Mouse (Mus musculus) heart, postnatal 14 days (tissue): ENCODE data around the gene Rabep2. TPM values are rescaled to one million over a fixed set of nuclear protein-coding genes. Genes with fewer than 3 reads are reported as not detected.

Source experiments
- DNase-seq, 2 experiments: peaks; one replicate each; pipeline ENCODE4 v3.0.0; 2021 to 2022
- intact Hi-C: fragments of 180-260 bp; cut with DNase I; formaldehyde crosslinking; loops from one replicate; pipeline ENCODE4 v1.15.1; 2025
- total RNA-seq, 2 experiments: library from RNA; stranded (reverse); gene quantifications; 2 replicates each; pipeline ENCODE4 v1.2.3; 2021

The Rabep2 gene
- total RNA-seq, 2 experiments from 2014 or later, result 7.7 TPM

DNA sequence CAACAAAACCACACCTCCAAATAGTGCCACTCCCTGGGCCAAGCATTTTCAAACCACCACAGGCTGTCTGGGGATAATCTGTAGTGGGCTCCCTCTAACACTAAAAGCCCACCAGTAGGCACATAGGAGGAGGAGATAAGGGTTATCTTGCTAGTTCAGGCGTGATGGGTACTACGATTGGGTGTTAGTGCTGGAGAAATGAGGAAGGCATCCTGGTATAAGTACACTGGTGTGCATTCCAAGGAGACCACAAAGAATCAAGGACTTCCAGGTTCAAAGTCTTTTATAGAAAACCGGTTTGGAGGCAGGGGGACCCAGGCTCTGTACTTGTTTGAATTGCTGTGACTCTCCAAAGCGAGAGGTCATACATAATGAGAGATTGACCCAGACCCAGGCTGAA is 405 bp upstream of the Rabep2 start:
- DNase-seq, result no peak
- intact Hi-C loops, result loop anchor here (2.0 kb wide), 1 partner anchor 29 kb away; no protein-coding TSS in a partner anchor

DNA sequence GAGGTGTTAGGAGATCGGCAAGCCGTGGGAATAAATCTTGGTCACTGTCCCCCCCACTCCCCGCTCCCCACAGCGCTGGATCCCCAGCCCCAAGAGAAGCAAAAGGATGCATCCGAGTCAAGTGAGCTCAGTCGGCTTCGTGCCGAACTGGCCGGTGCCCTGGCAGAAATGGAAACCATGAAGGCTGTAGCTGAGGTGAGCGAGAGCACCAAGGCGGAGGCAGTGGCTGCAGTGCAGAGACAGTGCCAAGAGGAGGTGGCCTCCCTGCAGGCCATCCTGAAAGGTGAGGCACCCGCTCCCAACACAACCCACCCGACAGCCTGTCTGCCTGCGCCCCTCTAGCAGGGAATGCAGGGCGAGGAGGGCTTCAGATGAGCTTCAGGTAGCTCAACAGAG is 942 bp downstream of the Rabep2 start:
- intact Hi-C loops, result loop anchor here (2.0 kb wide), 1 partner anchor 31 kb away; no protein-coding TSS in a partner anchor
- no peak for DNase-seq

DNA sequence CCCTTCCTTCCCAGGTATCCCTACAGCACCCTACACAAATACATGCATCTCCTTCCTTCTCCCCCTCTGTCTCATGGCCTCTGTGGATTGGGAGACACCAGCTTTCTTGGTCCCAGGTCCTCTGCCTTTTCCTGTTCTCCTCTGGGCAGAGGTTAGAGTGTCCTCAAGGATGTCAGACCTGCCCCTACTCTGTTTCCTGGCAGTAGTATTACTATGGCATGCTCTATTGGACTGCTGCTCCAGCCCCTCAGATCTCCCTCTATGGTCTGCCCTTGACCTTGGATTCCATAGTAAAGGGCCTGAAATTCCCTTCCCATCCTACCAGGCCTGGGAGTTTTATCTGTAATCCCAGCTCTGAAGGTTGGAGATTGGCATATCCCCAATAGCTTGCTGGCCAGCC is 1.6 kb downstream of the Rabep2 start:
- intact Hi-C loops, result no loop called here
- no peak for DNase-seq

DNA sequence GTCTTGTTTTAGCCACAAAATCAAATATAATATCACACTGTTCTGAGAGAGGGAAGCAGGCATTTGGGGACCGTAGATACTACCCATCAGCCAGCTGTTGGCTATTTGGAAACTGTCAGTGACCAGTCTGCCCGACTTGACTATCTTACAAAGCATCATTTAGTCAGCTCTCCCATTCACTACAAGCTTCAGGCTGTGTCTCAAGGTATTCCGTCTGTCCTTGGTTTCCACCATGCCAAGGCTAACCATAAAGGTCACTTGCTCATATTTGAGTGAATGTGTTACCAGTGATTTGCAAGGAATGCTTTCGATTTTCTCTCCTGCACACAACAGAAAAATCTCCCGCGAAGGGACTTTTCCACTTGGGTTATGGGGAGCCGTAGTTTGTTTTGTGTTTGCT is 6.2 kb downstream of the Rabep2 start:
- intact Hi-C loops, result loop anchor here (5.0 kb wide), 1 partner anchor 38 kb away; no protein-coding TSS in a partner anchor
- no peak for DNase-seq

DNA sequence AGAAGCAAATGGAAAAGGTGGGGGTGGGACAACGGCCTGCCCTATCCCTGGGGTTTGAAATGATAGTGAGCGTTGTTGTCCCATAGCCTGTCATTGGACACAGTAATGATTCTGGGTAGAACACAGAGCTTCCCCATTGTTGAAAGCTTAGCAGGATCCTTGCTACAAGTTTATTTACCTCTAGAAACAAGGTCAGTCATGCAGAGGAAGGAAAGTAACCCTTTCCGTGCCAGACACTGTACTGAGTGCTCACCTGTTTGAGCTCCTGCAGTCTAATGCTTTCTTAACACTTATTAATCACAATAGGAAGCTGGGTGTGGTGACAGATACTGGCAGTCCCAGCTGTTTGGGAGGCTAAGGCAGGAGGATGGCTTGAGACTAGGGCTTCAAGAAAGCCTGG is 7.2 kb downstream of the Rabep2 start:
- intact Hi-C loops, result loop anchor here (5.0 kb wide), 1 partner anchor 36 kb away; no protein-coding TSS in a partner anchor
- no peak for DNase-seq

DNA sequence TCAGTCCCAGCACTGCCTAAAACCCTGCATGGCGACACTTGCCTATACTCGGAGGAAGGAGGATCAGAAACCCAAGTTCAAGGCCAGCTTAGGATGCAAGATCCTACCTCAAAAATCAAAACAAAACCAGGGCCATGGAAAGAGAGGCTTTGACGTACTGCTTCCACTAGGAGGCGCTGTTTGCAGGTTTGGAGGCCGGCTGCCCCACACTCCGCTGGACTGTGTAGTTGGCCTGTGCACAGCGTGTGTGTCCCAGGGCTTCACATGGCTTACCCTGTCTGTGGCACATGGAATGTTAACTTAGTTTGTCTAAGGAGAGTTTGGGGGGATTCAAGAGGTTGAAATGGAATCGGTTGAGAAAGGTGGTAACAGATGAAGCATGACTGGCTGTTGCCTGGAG is 8.3 kb downstream of the Rabep2 start:
- intact Hi-C loops, result loop anchor here (5.0 kb wide), 1 partner anchor 35 kb away; no protein-coding TSS in a partner anchor
- peak; percentile 67 to 83 for DNase-seq

DNA sequence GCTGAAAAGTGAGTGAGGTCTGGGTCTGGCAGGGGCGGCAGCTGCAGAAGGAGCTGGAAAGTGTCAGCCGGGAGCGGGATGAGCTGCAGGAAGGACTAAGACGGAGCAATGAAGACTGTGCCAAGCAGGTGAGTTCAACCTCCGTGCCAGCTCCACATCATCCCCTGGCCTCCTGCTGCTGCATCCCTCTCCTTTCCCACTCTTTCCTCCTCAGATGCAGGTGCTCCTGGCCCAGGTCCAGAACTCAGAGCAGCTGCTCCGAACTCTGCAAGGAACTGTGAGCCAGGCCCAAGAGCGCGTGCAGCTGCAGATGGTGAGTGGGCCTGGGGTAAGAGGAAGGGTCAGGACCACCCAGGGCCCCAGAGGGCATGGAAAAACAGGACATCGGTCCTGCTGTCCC is 11.6 kb downstream of the Rabep2 start:
- DNase-seq, result no peak
- intact Hi-C loops, result no loop called here

DNA sequence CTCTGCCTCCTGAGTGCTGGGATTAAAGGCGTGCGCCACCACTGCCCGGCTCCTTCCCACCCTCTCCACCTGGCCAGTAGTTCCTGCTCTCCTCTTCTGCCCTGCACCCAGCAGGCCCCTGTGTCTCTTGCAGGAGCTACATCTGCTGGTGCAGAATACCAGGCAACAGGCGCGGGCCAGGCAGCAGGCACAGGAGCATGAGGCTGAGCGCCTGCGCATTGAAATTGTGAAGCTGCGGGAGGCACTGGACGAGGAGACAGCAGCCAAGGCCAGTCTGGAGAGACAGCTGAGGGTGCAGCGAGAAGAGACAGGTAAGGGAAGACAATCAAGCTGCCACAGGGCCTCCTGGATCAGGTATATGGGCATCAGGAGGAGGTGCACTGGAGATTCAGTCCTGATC is 15.4 kb downstream of the Rabep2 start:
- no peak for DNase-seq
- intact Hi-C loops, result no loop called here

DNA sequence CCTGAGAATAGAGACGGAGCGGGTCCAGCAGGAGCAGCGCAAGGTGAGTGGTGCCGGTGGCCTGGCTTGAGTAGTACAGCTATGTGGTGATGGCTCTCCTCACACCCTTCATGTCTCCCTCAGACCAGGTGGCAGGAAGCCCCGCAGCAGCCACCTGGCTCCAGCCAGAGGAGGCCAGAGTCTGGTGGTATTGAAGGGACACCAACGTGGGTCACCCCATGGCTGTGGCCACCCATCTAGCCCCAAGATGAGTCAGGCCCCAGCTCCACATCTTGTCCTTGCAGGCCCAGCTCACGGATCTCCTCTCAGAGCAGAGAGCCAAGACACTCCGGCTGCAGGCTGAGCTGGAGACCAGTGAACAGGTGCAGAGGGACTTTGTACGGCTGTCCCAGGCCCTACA is 16.0 kb downstream of the Rabep2 start:
- DNase-seq, result no peak
- intact Hi-C loops, result no loop called here

DNA sequence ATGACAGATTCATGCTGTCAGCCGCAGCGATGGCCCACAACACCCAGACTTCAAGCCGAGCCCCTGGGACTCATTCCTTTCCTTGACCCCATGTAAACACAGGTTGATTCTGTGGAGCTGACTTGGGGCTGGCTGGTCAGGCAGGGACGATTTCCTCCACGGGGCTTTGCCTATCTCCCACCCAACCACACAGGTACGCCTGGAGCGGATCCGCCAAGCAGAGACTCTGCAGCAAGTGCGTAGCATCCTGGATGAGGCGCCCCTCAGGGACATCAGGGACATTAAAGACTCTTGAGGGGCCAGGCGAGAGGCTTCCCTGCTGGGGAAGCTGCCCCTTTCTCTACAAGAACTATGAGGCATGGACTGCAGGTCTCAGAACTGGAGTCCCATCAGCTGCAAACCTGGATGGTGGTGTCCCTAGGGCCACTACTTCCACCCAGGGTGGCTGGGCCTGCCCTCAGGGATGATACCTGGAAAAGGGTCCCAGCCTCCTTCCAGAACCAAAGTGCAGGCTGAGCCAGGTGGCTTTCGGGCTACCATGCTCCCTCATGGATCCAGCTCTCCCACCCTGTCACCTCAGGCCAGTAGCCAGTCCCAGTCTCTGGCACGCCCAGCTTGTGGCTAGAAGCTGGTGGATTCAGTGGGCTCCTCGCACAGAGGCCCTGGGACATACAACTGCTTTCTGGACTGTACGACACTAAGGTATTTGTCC is 16.7 kb downstream of the Rabep2 start:
- intact Hi-C loops, result no loop called here

DNA sequence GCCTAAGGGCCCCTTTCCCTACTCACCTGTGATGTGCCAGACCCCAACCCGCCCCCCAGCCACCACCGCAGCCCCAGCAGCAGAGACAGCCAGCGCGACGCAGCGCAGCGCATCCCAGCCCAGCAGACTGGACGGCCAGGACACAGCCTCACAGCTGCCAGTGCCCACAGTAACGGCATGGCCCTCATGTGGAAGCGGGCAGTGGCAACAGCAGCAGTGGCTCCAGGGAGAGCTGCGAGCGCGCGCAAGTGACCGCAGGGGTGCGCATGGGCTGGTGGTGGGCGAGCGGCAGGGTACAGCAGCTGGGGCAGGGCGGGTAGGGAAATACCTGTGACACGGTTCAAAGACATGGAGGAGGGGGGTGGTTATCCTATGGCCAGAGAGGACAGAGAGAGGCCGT is 17.7 kb downstream of the Rabep2 start:
- intact Hi-C loops, result no loop called here
- DNase-seq, result no peak

More for the DNA sequence above, 16.7 kb downstream of the Rabep2 start:
- DNase-seq, result no peak

DNA sequence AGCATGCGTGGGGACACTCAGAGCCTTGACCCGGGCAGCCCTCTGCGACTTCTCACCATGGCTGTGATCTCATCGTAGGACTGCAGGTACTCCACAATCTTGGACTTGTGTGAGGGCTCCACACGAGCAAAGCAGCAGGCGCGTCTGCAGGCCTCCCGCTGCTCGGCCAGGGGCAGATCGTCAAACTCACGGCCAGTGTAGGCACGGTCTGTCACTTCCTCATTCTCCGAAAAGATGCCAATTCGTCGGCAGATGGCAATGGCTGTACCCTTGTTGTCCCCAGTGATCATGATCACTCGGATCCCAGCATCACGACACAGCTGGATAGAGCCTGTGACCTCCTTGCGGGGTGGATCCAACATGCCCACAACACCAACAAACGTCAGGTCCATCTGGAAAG is 19.9 kb downstream of the Rabep2 start:
- DNase-seq, result no peak
- intact Hi-C loops, result no loop called here

DNA sequence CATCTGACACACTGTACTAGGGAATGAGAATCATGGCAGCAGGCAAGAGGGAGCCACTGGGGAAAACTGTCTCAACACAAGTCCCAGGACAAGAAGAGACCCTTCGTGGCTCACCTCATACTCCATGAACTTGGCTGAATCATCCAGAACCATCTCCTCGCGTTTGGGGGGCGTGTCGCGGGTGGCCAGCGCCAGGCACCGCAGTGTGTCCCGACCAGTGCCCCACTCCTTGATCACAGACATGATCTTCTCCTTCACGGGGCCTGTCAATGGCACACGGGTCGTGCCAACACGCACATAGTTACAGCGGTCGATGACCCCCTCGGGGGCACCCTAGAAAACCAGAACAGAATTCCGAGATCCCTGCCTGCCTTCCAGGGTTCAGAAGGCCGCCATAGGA is 21.4 kb downstream of the Rabep2 start:
- intact Hi-C loops, result no loop called here
- DNase-seq, result no peak

DNA sequence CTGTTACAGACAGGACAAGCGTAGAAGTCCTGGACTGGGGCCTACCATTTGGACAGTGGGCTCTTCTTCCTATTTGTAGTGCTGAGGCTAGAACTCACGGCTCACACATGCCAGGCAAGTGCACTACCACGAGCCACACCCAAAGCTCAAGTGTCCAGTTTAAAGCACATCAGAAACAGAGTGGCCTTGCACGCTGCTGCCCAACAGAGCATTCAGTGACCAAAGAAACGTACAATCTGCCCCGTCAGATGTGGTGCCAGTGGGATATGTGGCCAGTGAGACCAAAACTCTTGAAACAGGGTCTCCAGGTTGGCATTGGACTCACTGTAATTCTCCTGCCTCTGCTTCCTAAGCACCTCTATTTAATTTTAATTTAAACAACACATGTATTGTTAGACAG is 22.1 kb downstream of the Rabep2 start:
- intact Hi-C loops, result no loop called here
- no peak for DNase-seq

DNA sequence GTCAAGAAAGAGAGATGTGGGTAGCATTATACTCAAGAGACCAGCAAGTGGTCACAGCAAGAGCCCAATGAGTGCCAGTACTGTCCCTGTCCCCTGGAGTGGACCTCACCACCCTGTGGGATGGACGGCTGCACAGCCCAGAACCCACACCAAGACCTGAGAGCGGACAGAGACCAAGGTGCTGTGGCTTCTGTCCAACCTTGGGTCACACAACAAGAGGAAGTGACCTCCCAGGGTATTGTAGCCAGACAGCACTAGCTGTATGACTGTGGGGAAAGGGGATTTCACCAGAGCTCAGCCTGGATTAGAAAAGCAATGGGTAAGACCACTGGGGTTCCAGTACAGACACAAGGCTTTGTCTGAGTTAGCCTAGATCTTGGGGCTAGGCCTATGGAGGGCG is 23.7 kb downstream of the Rabep2 start:
- DNase-seq, result no peak
- intact Hi-C loops, result no loop called here

DNA sequence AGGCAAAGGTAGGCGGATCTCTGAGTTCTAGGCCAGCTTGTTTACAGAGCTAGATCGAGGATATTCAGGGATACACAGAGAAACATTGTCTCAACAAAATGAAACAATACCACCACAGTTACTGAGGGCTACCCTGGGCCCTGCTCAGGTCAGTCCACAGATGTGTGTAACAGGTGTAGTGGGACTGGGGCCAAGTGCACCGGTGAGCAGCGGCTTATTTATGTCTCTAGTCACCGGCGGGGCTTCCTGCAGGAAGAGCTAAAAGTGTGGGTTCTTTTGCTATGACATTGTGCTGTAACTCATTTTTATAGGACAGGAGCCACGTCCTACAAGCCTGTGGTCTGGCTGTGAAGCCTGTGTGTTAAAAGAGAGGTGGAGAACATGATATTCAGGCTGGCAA is 25.3 kb downstream of the Rabep2 start:
- DNase-seq, result no peak
- intact Hi-C loops, result no loop called here

DNA sequence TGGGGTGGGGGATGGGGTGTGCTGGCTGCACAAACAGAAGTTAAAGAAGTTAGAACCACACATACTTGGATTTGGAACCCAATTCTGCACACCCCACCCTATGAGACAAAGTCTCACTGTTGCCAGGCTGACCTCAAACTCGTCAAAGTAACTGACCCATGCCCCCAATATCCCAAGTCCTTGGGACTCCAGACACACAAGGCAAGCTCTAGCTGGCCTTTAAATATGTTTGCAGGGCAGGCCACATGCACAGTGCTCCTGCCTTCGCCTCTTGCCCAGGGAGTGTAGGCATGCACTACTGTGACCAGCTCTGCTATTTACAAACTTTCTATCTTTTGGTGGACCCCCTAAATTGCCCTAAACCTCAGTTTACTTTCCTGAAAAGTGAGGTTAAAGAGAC is 26.7 kb downstream of the Rabep2 start:
- intact Hi-C loops, result no loop called here

DNA sequence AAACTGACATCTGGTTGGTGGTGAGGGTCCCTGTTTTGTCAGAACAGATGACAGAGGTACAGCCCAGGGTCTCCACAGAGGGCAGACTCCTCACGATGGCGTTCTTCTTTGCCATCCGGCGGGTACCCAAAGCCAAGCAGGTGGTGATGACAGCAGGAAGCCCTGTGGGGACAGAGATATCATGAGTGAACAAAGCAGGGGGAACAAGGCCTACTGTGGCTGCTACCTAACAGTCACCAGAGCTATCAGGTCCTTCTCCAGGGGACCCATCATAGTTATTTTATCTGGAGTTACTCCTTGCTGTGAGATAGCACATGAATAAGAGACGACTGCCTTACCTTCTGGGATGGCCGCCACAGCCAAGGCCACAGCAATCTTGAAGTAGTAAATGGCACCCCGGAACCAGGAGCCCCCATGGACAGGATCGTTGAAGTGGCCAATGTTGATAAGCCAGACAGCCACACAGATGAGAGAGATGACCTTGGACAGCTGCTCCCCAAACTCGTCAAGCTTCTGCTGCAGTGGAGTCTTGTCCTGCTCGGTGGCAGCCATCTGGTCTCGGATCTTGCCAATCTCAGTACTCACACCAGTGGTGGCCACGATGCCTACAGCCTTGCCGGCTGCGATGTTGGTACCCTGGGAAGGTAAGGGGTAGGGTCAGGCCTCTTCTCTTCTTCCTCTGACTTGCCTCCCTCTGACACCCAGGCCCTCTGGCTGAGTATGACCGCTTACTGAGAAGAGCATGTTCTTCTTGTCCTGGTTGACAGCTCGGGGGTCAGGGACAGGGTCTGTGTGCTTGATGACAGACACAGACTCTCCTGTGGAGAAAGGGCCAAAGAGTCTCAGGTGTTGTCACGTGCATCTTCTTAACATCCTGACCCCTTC is 28.1 kb downstream of the Rabep2 start:
- DNase-seq, result no peak
- intact Hi-C loops, result no loop called here

More for the DNA sequence above, 26.7 kb downstream of the Rabep2 start:
- DNase-seq, result no peak

DNA sequence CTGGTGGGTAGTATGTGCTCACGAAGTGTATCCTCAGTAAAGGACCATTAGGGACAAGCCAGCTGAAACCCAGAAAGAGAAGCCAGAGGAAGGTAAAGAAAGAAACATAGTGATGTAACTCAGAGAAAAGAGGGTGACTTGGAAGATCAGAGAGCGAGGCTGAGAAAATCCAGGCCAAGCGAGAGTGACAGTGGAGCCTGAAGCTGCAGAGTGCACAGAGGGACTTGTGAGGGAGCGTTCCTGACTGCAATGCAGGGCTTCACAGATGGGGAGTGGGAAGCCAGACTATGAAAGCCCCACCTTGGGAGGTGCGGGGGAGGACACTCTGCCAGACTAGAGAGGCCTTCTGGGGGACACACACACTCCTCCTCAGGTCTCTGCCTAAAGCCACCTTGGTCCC is 29.7 kb downstream of the Rabep2 start:
- intact Hi-C loops, result no loop called here

DNA sequence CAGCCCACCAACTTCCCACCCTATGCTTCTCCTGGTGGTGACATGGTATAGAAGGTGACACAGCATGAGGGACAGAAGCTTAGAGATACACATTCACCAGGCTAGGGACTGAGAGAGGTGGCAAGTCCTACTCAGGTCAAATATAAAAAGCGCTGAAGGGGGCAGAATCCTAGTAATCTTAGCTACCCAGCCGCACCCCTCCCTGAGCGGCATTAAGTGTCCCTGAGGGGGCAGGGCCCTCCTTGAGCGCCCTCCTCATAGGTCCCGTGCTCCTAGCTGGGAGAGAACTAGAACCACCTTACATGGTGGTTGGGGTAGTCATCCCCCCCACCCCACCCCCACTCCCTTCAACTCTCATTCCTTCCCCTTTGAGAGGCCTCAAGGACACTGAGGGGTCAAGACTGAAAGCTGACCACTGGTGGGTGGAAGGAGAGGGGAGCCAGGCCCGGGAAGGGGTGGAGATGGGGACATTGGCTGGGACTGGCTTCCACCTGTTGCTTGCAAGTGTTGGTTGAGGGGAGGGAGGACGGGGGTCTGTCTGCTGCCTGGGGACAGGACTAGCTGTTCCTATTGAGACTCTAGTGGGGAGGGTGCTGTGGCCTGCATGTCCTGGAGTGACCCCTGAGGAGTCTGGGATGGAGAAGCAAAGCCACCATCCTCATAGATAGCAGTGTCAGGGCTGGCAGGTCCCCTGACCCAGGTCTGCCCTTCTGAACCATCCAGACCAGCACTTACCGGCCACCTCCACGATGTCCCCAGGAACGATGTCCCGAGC is 30.5 kb downstream of the Rabep2 start:
- no peak for DNase-seq
- intact Hi-C loops, result no loop called here

More for the DNA sequence above, 29.7 kb downstream of the Rabep2 start:
- DNase-seq, result no peak
